Mouse (Mus musculus) E14TG2a.4 (cell line): ENCODE data around the gene Mink1.

Source experiments
- CTCF ChIP-seq: conservative IDR thresholded peaks from 2 replicates; pipeline ENCODE4 v1.5.1; 2014; ENCODE audit warnings: low read length
- NANOG ChIP-seq: IDR thresholded peaks from 2 replicates; pipeline ENCODE4 v1.6.1; 2014; ENCODE audit warnings: borderline replicate concordance, low read length, mixed read lengths
- POU5F1 ChIP-seq: IDR thresholded peaks from 2 replicates; pipeline ENCODE4 v1.6.1; 2014; ENCODE audit warnings: low read length, borderline replicate concordance

DNA sequence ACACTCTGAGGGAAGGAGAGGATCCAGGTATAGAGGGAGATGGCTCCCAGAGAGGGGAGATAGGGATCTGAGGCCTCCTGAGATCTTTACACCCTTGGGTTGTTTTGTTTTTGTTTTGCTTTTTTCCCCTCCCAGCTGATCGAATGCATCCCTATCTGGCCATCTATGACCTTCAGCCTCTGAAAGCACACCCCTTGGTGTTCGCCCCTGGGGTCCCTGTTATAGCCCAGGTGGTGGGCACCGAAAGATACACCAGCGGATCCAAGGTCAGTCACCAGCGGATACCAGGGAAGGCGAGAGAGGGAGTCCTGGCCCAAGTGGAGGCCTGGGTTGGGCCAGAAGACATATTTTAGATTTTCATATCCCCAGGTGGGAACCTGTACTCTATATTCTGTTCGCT is 21.8 kb upstream of the Mink1 start:
- TF ChIP-seq CTCF (no peak), POU5F1 (no peak), NANOG (no peak)
